Mouse (Mus musculus): ENCODE data around the gene Dab1. TPM values are rescaled to one million over a fixed set of nuclear protein-coding genes. Genes with fewer than 3 reads are reported as not detected.

Dab1 gene
- polyA plus RNA-seq, 1 experiment from 2014 or later: 22.8 TPM

- Histone ChIP-seq H3K27me3 (ENCODE audit: insufficient read depth, low read length) (no peaks in the 10 kb centered on the region), H3K4me2 (ENCODE audit: low read length) (no peak overlapping the region), H3K9me3 (replicated peaks; ENCODE audit: low read length) (no peaks in the 10 kb centered on the region), H3K36me3 (ENCODE audit: insufficient read depth, low read length) (no peaks in the 10 kb centered on the region), H3K4me1 (replicated peaks; ENCODE audit: insufficient read depth, low read length) (no peaks in the 10 kb centered on the region), H3K27ac (no peak overlapping the region), H3K9ac (ENCODE audit: low read depth, low read length) (no peak overlapping the region), H3K4me3 (replicated peaks; ENCODE audit: low read depth, low read length) (no peak overlapping the region)
- 78% methylated on average over 7 of the region's 7 CpGs for WGBS
- DNase-seq (ENCODE audit: low spot score) (no peak), ATAC-seq (replicated peaks; ENCODE audit: low FRiP score, low read depth) (no peak)
- no peak for TF ChIP-seq CTCF (IDR thresholded peaks at IDR 0.05; ENCODE audit: low read depth)
These were observed 1059.1 kb downstream of the Dab1 start for GRCm38 (mm10) chr4:104678234-104678633.

DNA sequence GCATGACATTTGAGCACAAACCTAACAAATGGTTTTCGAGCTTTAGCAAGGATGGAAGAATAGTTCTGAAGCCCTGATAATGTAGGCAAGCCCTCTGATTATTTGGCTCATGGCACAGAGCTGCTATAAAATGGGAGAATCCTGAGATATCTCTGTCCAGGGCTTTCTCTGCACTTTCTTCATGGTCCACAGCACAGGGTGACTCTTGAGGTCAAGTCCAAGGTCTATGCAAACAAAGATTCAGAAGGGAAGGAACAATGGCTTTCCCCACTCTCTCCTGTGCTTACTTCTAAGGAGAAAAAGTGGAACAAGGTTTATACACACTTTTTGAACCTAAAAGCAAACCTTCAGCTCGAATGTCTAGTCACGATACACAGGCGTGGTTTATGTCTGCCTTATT, 1061.3 kb downstream of the Dab1 start:
- WGBS: 64% methylated on average over 4 of the region's 4 CpGs

DNA sequence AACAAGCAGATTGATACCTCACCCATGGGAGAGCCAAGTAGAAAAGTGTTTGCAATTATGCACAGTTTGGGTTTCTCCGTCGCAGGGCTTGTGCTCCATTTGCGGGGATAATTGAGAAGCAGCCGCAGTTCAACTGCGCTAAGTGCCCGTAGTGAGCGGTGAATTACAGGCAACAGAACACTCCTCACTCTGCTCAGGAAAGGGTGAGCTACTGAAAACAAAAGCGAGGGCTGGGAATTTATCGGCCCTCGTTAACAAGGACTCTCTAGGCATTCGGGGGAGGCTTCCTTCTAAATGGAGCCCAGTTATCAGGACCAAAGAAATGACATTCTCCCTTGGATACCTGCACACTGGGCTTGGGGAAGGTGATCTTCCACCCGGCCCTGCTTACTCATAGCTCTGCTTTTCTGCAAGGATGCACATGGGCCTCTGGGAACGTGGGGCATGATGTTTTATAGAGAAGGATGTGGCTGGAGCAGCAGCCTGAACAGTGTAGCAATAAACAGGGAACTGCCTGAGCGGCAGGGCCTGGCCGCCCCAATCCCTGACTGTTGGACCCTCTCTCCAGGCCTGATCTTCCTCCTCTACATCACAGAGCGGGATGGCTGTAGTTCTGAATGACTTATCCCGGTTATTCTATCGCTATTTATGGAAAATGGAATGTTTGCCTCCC, 1067.1 kb downstream of the Dab1 start:
- no peak overlapping the region for H3K4me2 ChIP-seq (ENCODE audit: low read length)
- no peak overlapping the region for H3K27ac ChIP-seq

More for the DNA sequence above, 1061.3 kb downstream of the Dab1 start:
- Histone ChIP-seq H3K9me3 (replicated peaks; ENCODE audit: low read length) (no peaks in the 10 kb centered on the region), H3K4me1 (replicated peaks; ENCODE audit: insufficient read depth, low read length) (no peaks in the 10 kb centered on the region), H3K27me3 (ENCODE audit: insufficient read depth, low read length) (no peaks in the 10 kb centered on the region), H3K36me3 (ENCODE audit: insufficient read depth, low read length) (no peaks in the 10 kb centered on the region), H3K4me2 (ENCODE audit: low read length) (no peak overlapping the region), H3K27ac (no peak overlapping the region), H3K4me3 (replicated peaks; ENCODE audit: low read depth, low read length) (no peak overlapping the region), H3K9ac (ENCODE audit: low read depth, low read length) (no peak overlapping the region)
- TF ChIP-seq CTCF (IDR thresholded peaks at IDR 0.05; ENCODE audit: low read depth): no peak
- DNase-seq (ENCODE audit: low spot score) (peak; percentile 19), ATAC-seq (replicated peaks; ENCODE audit: low FRiP score, low read depth) (0 out of 2 replicates have a peak, but pooled peaks have one; percentile 63)

DNA sequence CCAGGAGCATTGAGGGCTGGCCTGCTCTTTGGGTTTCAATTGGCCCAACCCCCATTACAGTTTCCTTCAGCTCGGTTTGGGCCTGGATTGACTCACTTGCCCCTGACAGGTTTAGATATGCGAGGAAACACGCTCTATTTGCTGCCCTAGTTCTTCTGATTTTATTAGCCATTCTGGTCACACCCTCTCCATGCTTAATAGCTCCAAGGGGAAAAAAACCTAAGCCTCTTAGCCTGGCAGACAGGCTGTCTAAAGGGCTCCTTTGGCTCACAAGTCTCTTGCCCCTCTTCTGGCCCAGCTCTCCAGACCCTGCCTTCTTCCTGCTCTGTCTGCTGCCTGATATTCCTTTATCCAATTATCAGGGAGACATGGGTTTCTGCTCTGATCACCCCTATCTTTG, 1069.9 kb downstream of the Dab1 start:
- Histone ChIP-seq H3K4me3 (replicated peaks; ENCODE audit: low read depth, low read length) (no peak overlapping the region), H3K9ac (ENCODE audit: low read depth, low read length) (no peak overlapping the region), H3K4me1 (replicated peaks; ENCODE audit: insufficient read depth, low read length) (0 out of 2 replicates have a peak, but pooled peaks cover 3% of the 10 kb centered on the region), H3K4me2 (ENCODE audit: low read length) (no peak overlapping the region), H3K27ac (no peak overlapping the region), H3K36me3 (ENCODE audit: insufficient read depth, low read length) (no peaks in the 10 kb centered on the region), H3K9me3 (replicated peaks; ENCODE audit: low read length) (no peaks in the 10 kb centered on the region), H3K27me3 (ENCODE audit: insufficient read depth, low read length) (no peaks in the 10 kb centered on the region)
- ATAC-seq (replicated peaks; ENCODE audit: low FRiP score, low read depth): no peak
- no peak for DNase-seq (ENCODE audit: low spot score)
- TF ChIP-seq CTCF (IDR thresholded peaks at IDR 0.05; ENCODE audit: low read depth): no peak
- 24% methylated on average over 3 of the region's 3 CpGs for WGBS

More for the DNA sequence above, 1067.1 kb downstream of the Dab1 start:
- no peaks in the 10 kb centered on the region for H3K27me3 ChIP-seq (ENCODE audit: insufficient read depth, low read length)
- H3K36me3 ChIP-seq (ENCODE audit: insufficient read depth, low read length): no peaks in the 10 kb centered on the region
- 0 out of 2 replicates have a peak, but pooled peaks cover 3% of the 10 kb centered on the region for H3K4me1 ChIP-seq (replicated peaks; ENCODE audit: insufficient read depth, low read length)
- no peak overlapping the region for H3K9ac ChIP-seq (ENCODE audit: low read depth, low read length)
- DNase-seq (ENCODE audit: low spot score) (peak; percentile 56), ATAC-seq (replicated peaks; ENCODE audit: low FRiP score, low read depth) (no peak)
- H3K4me3 ChIP-seq (replicated peaks; ENCODE audit: low read depth, low read length): no peak overlapping the region
- H3K9me3 ChIP-seq (replicated peaks; ENCODE audit: low read length): no peaks in the 10 kb centered on the region
- no peak for TF ChIP-seq CTCF (IDR thresholded peaks at IDR 0.05; ENCODE audit: low read depth)
- 31% methylated on average over 18 of the region's 18 CpGs for WGBS

DNA sequence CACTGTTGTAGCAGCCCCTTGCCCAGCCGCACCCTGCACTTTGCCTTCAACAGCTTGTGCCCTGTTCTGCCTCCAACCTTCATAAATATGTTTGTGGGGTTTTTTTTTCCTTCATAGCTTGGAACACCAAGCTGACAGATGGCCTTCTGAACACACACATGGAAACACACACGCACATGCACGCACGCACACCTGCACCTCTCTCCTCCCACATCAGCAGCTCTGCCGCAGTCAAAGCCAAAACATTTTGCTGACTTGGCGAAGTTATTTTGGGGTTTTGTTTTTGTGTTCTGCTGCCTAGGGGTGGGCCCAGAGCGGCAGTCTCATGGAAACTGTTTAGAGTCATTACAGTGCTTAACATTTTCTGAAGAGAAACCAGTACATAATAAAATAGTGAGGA, 1071.9 kb downstream of the Dab1 start:
- 75% methylated on average over 7 of the region's 7 CpGs for WGBS
- no peak for DNase-seq (ENCODE audit: low spot score)
- no peaks in the 10 kb centered on the region for H3K36me3 ChIP-seq (ENCODE audit: insufficient read depth, low read length)
- no peak for TF ChIP-seq CTCF (IDR thresholded peaks at IDR 0.05; ENCODE audit: low read depth)
- H3K4me1 ChIP-seq (replicated peaks; ENCODE audit: insufficient read depth, low read length): 0 out of 2 replicates have a peak, but pooled peaks cover 3% of the 10 kb centered on the region
- no peak overlapping the region for H3K4me3 ChIP-seq (replicated peaks; ENCODE audit: low read depth, low read length)
- ATAC-seq (replicated peaks; ENCODE audit: low FRiP score, low read depth): no peak
- H3K9me3 ChIP-seq (replicated peaks; ENCODE audit: low read length): no peaks in the 10 kb centered on the region
- H3K27ac ChIP-seq: no peak overlapping the region
- H3K9ac ChIP-seq (ENCODE audit: low read depth, low read length): no peak overlapping the region
- no peaks in the 10 kb centered on the region for H3K27me3 ChIP-seq (ENCODE audit: insufficient read depth, low read length)
- no peak overlapping the region for H3K4me2 ChIP-seq (ENCODE audit: low read length)

- DNase-seq (ENCODE audit: low spot score) (no peak), ATAC-seq (replicated peaks; ENCODE audit: low FRiP score, low read depth) (no peak)
- WGBS: 79% methylated on average over 11 of the region's 11 CpGs
- no peak overlapping the region for H3K4me3 ChIP-seq (replicated peaks; ENCODE audit: low read depth, low read length)
- H3K9ac ChIP-seq (ENCODE audit: low read depth, low read length): no peak overlapping the region
- H3K36me3 ChIP-seq (ENCODE audit: insufficient read depth, low read length): no peaks in the 10 kb centered on the region
- no peaks in the 10 kb centered on the region for H3K4me1 ChIP-seq (replicated peaks; ENCODE audit: insufficient read depth, low read length)
- no peak for TF ChIP-seq CTCF (IDR thresholded peaks at IDR 0.05; ENCODE audit: low read depth)
- no peak overlapping the region for H3K27ac ChIP-seq
- H3K4me2 ChIP-seq (ENCODE audit: low read length): no peak overlapping the region
- no peaks in the 10 kb centered on the region for H3K9me3 ChIP-seq (replicated peaks; ENCODE audit: low read length)
- H3K27me3 ChIP-seq (ENCODE audit: insufficient read depth, low read length): no peaks in the 10 kb centered on the region
These were observed 1075.0 kb downstream of the Dab1 start for GRCm38 (mm10) chr4:104694188-104694587.

Data from kidney, postnatal 0 days (tissue).